Mouse (Mus musculus): ENCODE measurements around the gene 1700129C05Rik. TPM values are rescaled to one million over a fixed set of nuclear protein-coding genes. Genes with fewer than 3 reads are reported as not detected.

Gene 1700129C05Rik
- not detected in 2 replicates for polyA plus RNA-seq (2015; fragmentation: Nextera tagmentation; extraction: Ambion mirVana)

GRCm38 (mm10) chr14:59142793-59143192, at the start of gene 1700129C05Rik:
TSS of gene 1700129C05Rik (minus strand) at chr14:59142893.
- Histone ChIP-seq H3K36me3 (ENCODE audit: insufficient read depth, low read length) (no peaks in the 10 kb centered on the region), H3K27ac (ENCODE audit: low read length) (no peak within 1 kb of the TSS), H3K4me2 (replicated peaks; ENCODE audit: low read depth, low read length) (no peak within 1 kb of the TSS), H3K9me3 (ENCODE audit: low read length) (no peaks in the 10 kb centered on the region), H3K4me3 (ENCODE audit: low read length) (no peak within 1 kb of the TSS), H3K9ac (replicated peaks; ENCODE audit: low read length) (no peak within 1 kb of the TSS), H3K27me3 (ENCODE audit: insufficient read depth, low read length) (no peaks in the 10 kb centered on the region), H3K4me1 (ENCODE audit: insufficient read depth, low read length) (no peaks in the 10 kb centered on the region)
- ATAC-seq (ENCODE audit: low FRiP score, low TSS enrichment) = no peak
- WGBS = 95% methylated on average over 4 of the region's 4 CpGs

GRCm38 (mm10) chr14:59186121-59186520, 43.4 kb upstream of the 1700129C05Rik start:
- no peak overlapping the region for H3K9ac ChIP-seq (replicated peaks; ENCODE audit: low read length)
- ATAC-seq (ENCODE audit: low FRiP score, low TSS enrichment) = no peak
- H3K4me3 ChIP-seq (ENCODE audit: low read length) = no peak overlapping the region
- no peaks in the 10 kb centered on the region for H3K36me3 ChIP-seq (ENCODE audit: insufficient read depth, low read length)
- H3K27ac ChIP-seq (ENCODE audit: low read length) = no peak overlapping the region
- no peaks in the 10 kb centered on the region for H3K27me3 ChIP-seq (ENCODE audit: insufficient read depth, low read length)
- no peak overlapping the region for H3K4me2 ChIP-seq (replicated peaks; ENCODE audit: low read depth, low read length)
- 90% methylated on average over 2 of the region's 2 CpGs for WGBS
- H3K9me3 ChIP-seq (ENCODE audit: low read length) = no peaks in the 10 kb centered on the region
- H3K4me1 ChIP-seq (ENCODE audit: insufficient read depth, low read length) = no peaks in the 10 kb centered on the region

- Histone ChIP-seq H3K4me2 (replicated peaks; ENCODE audit: low read depth, low read length) (no peak overlapping the region), H3K4me3 (ENCODE audit: low read length) (no peak overlapping the region), H3K9ac (replicated peaks; ENCODE audit: low read length) (no peak overlapping the region), H3K27me3 (ENCODE audit: insufficient read depth, low read length) (no peaks in the 10 kb centered on the region), H3K4me1 (ENCODE audit: insufficient read depth, low read length) (no peaks in the 10 kb centered on the region), H3K36me3 (ENCODE audit: insufficient read depth, low read length) (no peaks in the 10 kb centered on the region), H3K27ac (ENCODE audit: low read length) (no peak overlapping the region), H3K9me3 (ENCODE audit: low read length) (no peaks in the 10 kb centered on the region)
- ATAC-seq (ENCODE audit: low FRiP score, low TSS enrichment) = no peak
These were observed 42.8 kb upstream of the 1700129C05Rik start for GRCm38 (mm10) chr14:59185514-59185913.

GRCm38 (mm10) chr14:59182732-59183131, 40.0 kb upstream of the 1700129C05Rik start:
- no peaks in the 10 kb centered on the region for H3K36me3 ChIP-seq (ENCODE audit: insufficient read depth, low read length)
- no peaks in the 10 kb centered on the region for H3K9me3 ChIP-seq (ENCODE audit: low read length)
- H3K4me2 ChIP-seq (replicated peaks; ENCODE audit: low read depth, low read length) = no peak overlapping the region
- H3K27me3 ChIP-seq (ENCODE audit: insufficient read depth, low read length) = no peaks in the 10 kb centered on the region
- 87% methylated on average over 2 of the region's 2 CpGs for WGBS
- no peak overlapping the region for H3K4me3 ChIP-seq (ENCODE audit: low read length)
- no peak overlapping the region for H3K27ac ChIP-seq (ENCODE audit: low read length)
- ATAC-seq (ENCODE audit: low FRiP score, low TSS enrichment) = no peak
- no peak overlapping the region for H3K9ac ChIP-seq (replicated peaks; ENCODE audit: low read length)
- H3K4me1 ChIP-seq (ENCODE audit: insufficient read depth, low read length) = no peaks in the 10 kb centered on the region

GRCm38 (mm10) chr14:59178649-59179048, 36.0 kb upstream of the 1700129C05Rik start, which contains the start of gene Gm5142:
TSS of gene Gm5142 (minus strand) at chr14:59178749.
- Histone ChIP-seq H3K27me3 (ENCODE audit: insufficient read depth, low read length) (no peaks in the 10 kb centered on the region), H3K9ac (replicated peaks; ENCODE audit: low read length) (no peak within 1 kb of the TSS), H3K4me1 (ENCODE audit: insufficient read depth, low read length) (no peaks in the 10 kb centered on the region), H3K4me3 (ENCODE audit: low read length) (no peak within 1 kb of the TSS), H3K9me3 (ENCODE audit: low read length) (no peaks in the 10 kb centered on the region), H3K36me3 (ENCODE audit: insufficient read depth, low read length) (no peaks in the 10 kb centered on the region), H3K4me2 (replicated peaks; ENCODE audit: low read depth, low read length) (no peak within 1 kb of the TSS), H3K27ac (ENCODE audit: low read length) (no peak within 1 kb of the TSS)
- ATAC-seq (ENCODE audit: low FRiP score, low TSS enrichment) = no peak
- WGBS = 80% methylated on average over 3 of the region's 3 CpGs

GRCm38 (mm10) chr14:59157016-59157698, 14.5 kb upstream of the 1700129C05Rik start:
- Histone ChIP-seq H3K27ac (ENCODE audit: low read length) (no peak overlapping the region), H3K4me1 (ENCODE audit: insufficient read depth, low read length) (no peaks in the 10 kb centered on the region), H3K9ac (replicated peaks; ENCODE audit: low read length) (no peak overlapping the region), H3K4me3 (ENCODE audit: low read length) (no peak overlapping the region), H3K9me3 (ENCODE audit: low read length) (no peaks in the 10 kb centered on the region), H3K36me3 (ENCODE audit: insufficient read depth, low read length) (no peaks in the 10 kb centered on the region), H3K4me2 (replicated peaks; ENCODE audit: low read depth, low read length) (no peak overlapping the region), H3K27me3 (ENCODE audit: insufficient read depth, low read length) (no peaks in the 10 kb centered on the region)
- ATAC-seq (ENCODE audit: low FRiP score, low TSS enrichment) = no peak
- WGBS = 59% methylated on average over 3 of the region's 3 CpGs

- Histone ChIP-seq H3K4me2 (replicated peaks; ENCODE audit: low read depth, low read length) (no peak overlapping the region), H3K27me3 (ENCODE audit: insufficient read depth, low read length) (no peaks in the 10 kb centered on the region), H3K9me3 (ENCODE audit: low read length) (no peaks in the 10 kb centered on the region), H3K4me1 (ENCODE audit: insufficient read depth, low read length) (no peaks in the 10 kb centered on the region), H3K9ac (replicated peaks; ENCODE audit: low read length) (no peak overlapping the region), H3K27ac (ENCODE audit: low read length) (no peak overlapping the region), H3K4me3 (ENCODE audit: low read length) (no peak overlapping the region), H3K36me3 (ENCODE audit: insufficient read depth, low read length) (no peaks in the 10 kb centered on the region)
- 66% methylated on average over 2 of the region's 2 CpGs for WGBS
- ATAC-seq (ENCODE audit: low FRiP score, low TSS enrichment) = no peak
These were observed 12.9 kb upstream of the 1700129C05Rik start for GRCm38 (mm10) chr14:59155589-59155988.

GRCm38 (mm10) chr14:59114281-59114680, 28.4 kb downstream of the 1700129C05Rik start:
- Histone ChIP-seq H3K4me2 (replicated peaks; ENCODE audit: low read depth, low read length) (no peak overlapping the region), H3K27me3 (ENCODE audit: insufficient read depth, low read length) (no peaks in the 10 kb centered on the region), H3K36me3 (ENCODE audit: insufficient read depth, low read length) (no peaks in the 10 kb centered on the region), H3K4me3 (ENCODE audit: low read length) (no peak overlapping the region), H3K9me3 (ENCODE audit: low read length) (no peaks in the 10 kb centered on the region), H3K4me1 (ENCODE audit: insufficient read depth, low read length) (no peaks in the 10 kb centered on the region), H3K9ac (replicated peaks; ENCODE audit: low read length) (no peak overlapping the region), H3K27ac (ENCODE audit: low read length) (no peak overlapping the region)
- ATAC-seq (ENCODE audit: low FRiP score, low TSS enrichment) = no peak
- 0% methylated on average over 2 of the region's 2 CpGs for WGBS

GRCm38 (mm10) chr14:59104006-59104605, 38.6 kb downstream of the 1700129C05Rik start:
- H3K9me3 ChIP-seq (ENCODE audit: low read length) = no peaks in the 10 kb centered on the region
- ATAC-seq (ENCODE audit: low FRiP score, low TSS enrichment) = no peak
- peaks cover 4% of the 10 kb centered on the region; the same call in 1 of the 2 replicates for H3K4me1 ChIP-seq (ENCODE audit: insufficient read depth, low read length)
- no peak overlapping the region for H3K4me2 ChIP-seq (replicated peaks; ENCODE audit: low read depth, low read length)
- no peaks in the 10 kb centered on the region for H3K36me3 ChIP-seq (ENCODE audit: insufficient read depth, low read length)
- WGBS = 27% methylated on average over 10 of the region's 10 CpGs
- no peak overlapping the region for H3K4me3 ChIP-seq (ENCODE audit: low read length)
- no peak overlapping the region for H3K27ac ChIP-seq (ENCODE audit: low read length)
- H3K27me3 ChIP-seq (ENCODE audit: insufficient read depth, low read length) = no peaks in the 10 kb centered on the region
- H3K9ac ChIP-seq (replicated peaks; ENCODE audit: low read length) = no peak overlapping the region

GRCm38 (mm10) chr14:59093601-59094000, 49.1 kb downstream of the 1700129C05Rik start:
- ATAC-seq (ENCODE audit: low FRiP score, low TSS enrichment) = no peak
- no peak overlapping the region for H3K4me2 ChIP-seq (replicated peaks; ENCODE audit: low read depth, low read length)
- no peak overlapping the region for H3K9ac ChIP-seq (replicated peaks; ENCODE audit: low read length)
- no peaks in the 10 kb centered on the region for H3K9me3 ChIP-seq (ENCODE audit: low read length)
- H3K27ac ChIP-seq (ENCODE audit: low read length) = no peak overlapping the region
- H3K27me3 ChIP-seq (ENCODE audit: insufficient read depth, low read length) = no peaks in the 10 kb centered on the region
- H3K4me3 ChIP-seq (ENCODE audit: low read length) = no peak overlapping the region
- no peaks in the 10 kb centered on the region for H3K4me1 ChIP-seq (ENCODE audit: insufficient read depth, low read length)
- H3K36me3 ChIP-seq (ENCODE audit: insufficient read depth, low read length) = no peaks in the 10 kb centered on the region

All from kidney, embryonic 16.5 days (tissue).